Mouse (Mus musculus): Measurements from ENCODE around the gene Map3k7.

GRCm38 (mm10) chr4:31936911-31937375, 27.0 kb upstream of the Map3k7 start:
- TF ChIP-seq EP300 (IDR thresholded peaks at IDR 0.05; ENCODE audit: low read depth) (no peak), CTCF (IDR thresholded peaks at IDR 0.05; ENCODE audit: low read depth) (no peak)

Measured in heart, postnatal 0 days (tissue).